Mouse (Mus musculus) embryonic facial prominence, embryonic 13.5 days (tissue): ENCODE data around the gene Exoc6b. TPM values are rescaled to one million over a fixed set of nuclear protein-coding genes. Genes with fewer than 3 reads are reported as not detected.

ENCODE experiments used
- ATAC-seq: fragments of 200-750 bp; cut with Nextera tagmentation; 2 replicates; pipeline ENCODE4 v1.8.0; 2017; ENCODE audit warnings: low read depth; ENCODE audit not compliant: insufficient number of reproducible peaks, insufficient read depth, low FRiP score, low TSS enrichment
- H3K27ac ChIP-seq: fragments of 300-500 bp; sonication (generic); 2 replicates; pipeline ENCODE4 v1.5.1; 2015; ENCODE audit warnings: moderate library complexity, mild to moderate bottlenecking, inconsistent platforms
- H3K27me3 ChIP-seq: fragments of 300-500 bp; sonication (generic); 2 replicates; pipeline ENCODE4 v1.6.1; 2015; ENCODE audit warnings: mild to moderate bottlenecking, inconsistent platforms
- H3K36me3 ChIP-seq: fragments of 300-500 bp; sonication (generic); 2 replicates; pipeline ENCODE4 v1.6.1; 2015; ENCODE audit warnings: mild to moderate bottlenecking, inconsistent platforms
- H3K4me1 ChIP-seq: fragments of 300-500 bp; sonication (generic); 2 replicates; pipeline ENCODE4 v1.6.1; 2015; ENCODE audit warnings: inconsistent platforms
- H3K4me2 ChIP-seq: fragments of 300-500 bp; sonication (generic); 2 replicates; pipeline ENCODE4 v1.6.1; 2015; ENCODE audit warnings: moderate library complexity, mild to moderate bottlenecking, inconsistent platforms
- H3K4me3 ChIP-seq: fragments of 300-500 bp; sonication (generic); 2 replicates; pipeline ENCODE4 v1.5.1; 2015; ENCODE audit warnings: mild to moderate bottlenecking, inconsistent platforms
- H3K9ac ChIP-seq: fragments of 300-500 bp; sonication (generic); 2 replicates; pipeline ENCODE4 v1.6.1; 2015; ENCODE audit warnings: mild to moderate bottlenecking, inconsistent platforms
- H3K9me3 ChIP-seq: fragments of 300-500 bp; sonication (generic); 2 replicates; pipeline ENCODE4 v1.6.1; 2016; ENCODE audit warnings: inconsistent platforms
- WGBS: fragments of 180-500 bp; shearing (Covaris S2); methylation state at CpG from one replicate; pipeline ENCODE4 v1.1.7; 2015; ENCODE audit warnings: mixed read lengths; 5-methylcytosine and 5-hydroxymethylcytosine counted together
- polyA plus RNA-seq: library from polyadenylated mRNA; unstranded; fragments of >200 nt; fragmentation: Nextera tagmentation; extraction: Ambion mirVana; gene quantifications from 2 replicates; pipeline ENCODE4 v1.2.1, GENCODE M21; 2015

The Exoc6b gene
- polyA plus RNA-seq, 1 experiment from 2014 or later, result 40.9 TPM

- Histone ChIP-seq H3K4me3 (no peak overlapping the region), H3K27me3 (peaks cover 50% of the 10 kb centered on the region), H3K36me3 (peaks cover 57% of the 10 kb centered on the region), H3K4me2 (peak overlapping the region; percentile 86), H3K9me3 (no peaks in the 10 kb centered on the region), H3K27ac (peak overlapping the region; percentile 95; the same call in 1 of the 2 replicates), H3K4me1 (peaks cover 82% of the 10 kb centered on the region), H3K9ac (peak overlapping the region; percentile 95; the same call in 1 of the 2 replicates)
- 60% methylated on average over 6 of the region's 6 CpGs for WGBS
- ATAC-seq, result no peak
Measured at GRCm38 (mm10) chr6:84580979-84581832, 488.1 kb downstream of the Exoc6b start.

GRCm38 (mm10) chr6:84579508-84579907, 489.8 kb downstream of the Exoc6b start:
- no peak overlapping the region for H3K4me2 ChIP-seq
- no peak overlapping the region for H3K9ac ChIP-seq
- peak overlapping the region; percentile 34; the same call in 1 of the 2 replicates for H3K27ac ChIP-seq
- WGBS, result 61% methylated on average over 8 of the region's 8 CpGs
- peaks cover 41% of the 10 kb centered on the region for H3K27me3 ChIP-seq
- H3K9me3 ChIP-seq, result no peaks in the 10 kb centered on the region
- no peak for ATAC-seq
- H3K4me1 ChIP-seq, result peaks cover 87% of the 10 kb centered on the region
- no peak overlapping the region for H3K4me3 ChIP-seq
- H3K36me3 ChIP-seq, result peaks cover 74% of the 10 kb centered on the region

- H3K4me2 ChIP-seq, result no peak overlapping the region
- no peak overlapping the region for H3K9ac ChIP-seq
- WGBS, result 10% methylated on average over 5 of the region's 5 CpGs
- no peaks in the 10 kb centered on the region for H3K9me3 ChIP-seq
- peaks cover 87% of the 10 kb centered on the region for H3K4me1 ChIP-seq
- no peak for ATAC-seq
- peaks cover 78% of the 10 kb centered on the region for H3K36me3 ChIP-seq
- H3K4me3 ChIP-seq, result no peak overlapping the region
- no peak overlapping the region; the same call in 1 of the 2 replicates for H3K27ac ChIP-seq
- H3K27me3 ChIP-seq, result peaks cover 35% of the 10 kb centered on the region
Measured at GRCm38 (mm10) chr6:84578928-84579327, 490.4 kb downstream of the Exoc6b start.

GRCm38 (mm10) chr6:84577898-84578297, 491.4 kb downstream of the Exoc6b start:
- Histone ChIP-seq H3K4me1 (peaks cover 87% of the 10 kb centered on the region), H3K36me3 (peaks cover 83% of the 10 kb centered on the region), H3K4me3 (no peak overlapping the region), H3K4me2 (no peak overlapping the region), H3K27ac (peak overlapping the region; percentile 28; the same call in 1 of the 2 replicates), H3K27me3 (peaks cover 25% of the 10 kb centered on the region), H3K9ac (no peak overlapping the region), H3K9me3 (no peaks in the 10 kb centered on the region)
- ATAC-seq, result no peak
- 37% methylated on average over 4 of the region's 4 CpGs for WGBS

- no peak overlapping the region for H3K9ac ChIP-seq
- peak overlapping the region; percentile 4; the same call in 1 of the 2 replicates for H3K4me3 ChIP-seq
- H3K36me3 ChIP-seq, result peaks cover 66% of the 10 kb centered on the region
- WGBS, result 41% methylated on average over 25 of the region's 25 CpGs
- peak overlapping the region; percentile 60 for H3K27ac ChIP-seq
- H3K4me1 ChIP-seq, result peaks cover 63% of the 10 kb centered on the region
- no peak for ATAC-seq
- H3K4me2 ChIP-seq, result peak overlapping the region; percentile 34
- no peaks in the 10 kb centered on the region for H3K9me3 ChIP-seq
- peaks cover 4% of the 10 kb centered on the region for H3K27me3 ChIP-seq
Measured at GRCm38 (mm10) chr6:84573905-84574660, 495.2 kb downstream of the Exoc6b start.

GRCm38 (mm10) chr6:84570039-84570438, 499.3 kb downstream of the Exoc6b start:
- Histone ChIP-seq H3K9me3 (no peaks in the 10 kb centered on the region), H3K4me3 (no peak overlapping the region), H3K27ac (peak overlapping the region; percentile 60; the same call in 1 of the 2 replicates), H3K36me3 (peaks cover 31% of the 10 kb centered on the region), H3K4me2 (no peak overlapping the region), H3K9ac (peak overlapping the region; percentile 53; the same call in 1 of the 2 replicates), H3K4me1 (peaks cover 52% of the 10 kb centered on the region), H3K27me3 (no peaks in the 10 kb centered on the region)
- 38% methylated on average over 3 of the region's 3 CpGs for WGBS
- ATAC-seq, result no peak

- Histone ChIP-seq H3K4me3 (no peak overlapping the region), H3K9me3 (no peaks in the 10 kb centered on the region), H3K27me3 (no peaks in the 10 kb centered on the region), H3K4me2 (no peak overlapping the region), H3K27ac (peak overlapping the region; percentile 60; the same call in 1 of the 2 replicates), H3K36me3 (peaks cover 27% of the 10 kb centered on the region), H3K9ac (no peak overlapping the region), H3K4me1 (peaks cover 47% of the 10 kb centered on the region)
- ATAC-seq, result no peak
Measured at GRCm38 (mm10) chr6:84569590-84569989, 499.7 kb downstream of the Exoc6b start.

- H3K4me1 ChIP-seq, result peaks cover 40% of the 10 kb centered on the region
- no peaks in the 10 kb centered on the region for H3K9me3 ChIP-seq
- H3K4me2 ChIP-seq, result no peak overlapping the region
- no peaks in the 10 kb centered on the region for H3K27me3 ChIP-seq
- no peak overlapping the region for H3K9ac ChIP-seq
- no peak overlapping the region for H3K27ac ChIP-seq
- H3K36me3 ChIP-seq, result peaks cover 19% of the 10 kb centered on the region
- 67% methylated on average over 6 of the region's 6 CpGs for WGBS
- no peak for ATAC-seq
- H3K4me3 ChIP-seq, result no peak overlapping the region
Measured at GRCm38 (mm10) chr6:84568880-84569279, 500.4 kb downstream of the Exoc6b start.

Other genes with a start within 250 kb of the Exoc6b start
- gene Spr, start 68.3 kb upstream of the Exoc6b start, polyA plus RNA-seq, result 42.0 and 50.4 TPM in 2 replicates
- 0.35 and 0.47 TPM in 2 replicates for gene Emx1, start 117.9 kb upstream of the Exoc6b start, polyA plus RNA-seq